Mouse (Mus musculus) G1E (cell line): ENCODE results near the gene Cyp4f14.

ENCODE experiments used
- CTCF ChIP-seq: IDR thresholded peaks from 2 replicates; pipeline ENCODE4 v1.5.1; 2012; ENCODE audit warnings: low read depth, low read length, inconsistent platforms, mixed read lengths
- GATA1 ChIP-seq: IDR thresholded peaks from 2 replicates; pipeline ENCODE4 v1.6.1; 2012; ENCODE audit warnings: borderline replicate concordance, low read length, inconsistent platforms, mixed read lengths
- GATA2 ChIP-seq: IDR thresholded peaks from 2 replicates; pipeline ENCODE4 v1.6.1; 2012; ENCODE audit warnings: low read depth, low read length, inconsistent platforms, borderline replicate concordance
- POLR2AphosphoS5 ChIP-seq: IDR thresholded peaks from 2 replicates; pipeline ENCODE4 v1.6.1; 2012; ENCODE audit warnings: low read depth, low read length, inconsistent platforms; ENCODE audit not compliant: insufficient replicate concordance
- TAL1 ChIP-seq: conservative IDR thresholded peaks from 2 replicates; pipeline ENCODE4 v1.6.1; 2012; ENCODE audit warnings: low read depth, low read length, inconsistent platforms, mixed read lengths

DNA sequence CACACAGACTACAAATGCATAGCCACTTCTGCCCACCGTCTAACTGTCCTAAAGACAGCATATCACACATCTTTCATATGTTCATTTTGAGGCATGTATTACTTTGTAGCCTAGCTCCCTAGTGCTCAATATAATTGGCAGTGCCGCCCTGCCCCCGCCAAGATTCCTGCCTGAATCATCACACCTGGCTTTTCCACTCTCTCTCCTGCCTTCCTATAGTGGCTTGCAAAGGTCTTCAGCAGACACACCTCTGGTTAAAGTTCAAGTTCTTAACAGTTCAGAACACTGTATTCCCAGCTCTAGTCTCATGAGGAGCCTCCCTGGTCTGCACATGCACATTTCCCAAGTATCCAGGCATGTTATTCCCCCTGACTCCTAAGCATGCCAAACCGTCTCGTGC, 10.7 kb upstream of the Cyp4f14 start:
- TF ChIP-seq GATA1: no peak
- TF ChIP-seq CTCF: no peak
- no peak for TF ChIP-seq TAL1
- TF ChIP-seq POLR2AphosphoS5: no peak
- TF ChIP-seq GATA2: no peak
